Mouse (Mus musculus): ENCODE measurements around the gene Krtap1-3. TPM values are rescaled to one million over a fixed set of nuclear protein-coding genes. Genes with fewer than 3 reads are reported as not detected.

Krtap1-3 gene
- polyA plus RNA-seq, 1 experiment = not detected

- Histone ChIP-seq H3K27ac (ENCODE audit: insufficient read depth, low read depth, low read length) (no peak overlapping the region), H3K36me3 (ENCODE audit: control insufficient read depth, insufficient read depth, low read length) (no peaks in the 10 kb centered on the region), H3K4me3 (ENCODE audit: insufficient read depth, low read depth, low read length) (no peak overlapping the region), H3K27me3 (replicated peaks; ENCODE audit: control insufficient read depth, insufficient read depth, low read length) (no peaks in the 10 kb centered on the region), H3K4me1 (ENCODE audit: control insufficient read depth, insufficient read depth, low read length) (no peaks in the 10 kb centered on the region)
- WGBS = 83% methylated on average over 6 of the region's 6 CpGs
- DNase-seq = no peak
- TF ChIP-seq POLR2A (IDR thresholded peaks at IDR 0.05; ENCODE audit: low read depth, low read length) = no peak
- TF ChIP-seq CTCF (conservative IDR thresholded peaks at IDR 0.05; ENCODE audit: insufficient read depth, insufficient read length, low read depth, low read length) = no peak
These were observed 9.6 kb downstream of the Krtap1-3 start for GRCm38 (mm10) chr11:99581564-99581963.

GRCm38 (mm10) chr11:99581051-99581450 is 10.1 kb downstream of the Krtap1-3 start:
- no peaks in the 10 kb centered on the region for H3K27me3 ChIP-seq (replicated peaks; ENCODE audit: control insufficient read depth, insufficient read depth, low read length)
- no peaks in the 10 kb centered on the region for H3K36me3 ChIP-seq (ENCODE audit: control insufficient read depth, insufficient read depth, low read length)
- H3K4me1 ChIP-seq (ENCODE audit: control insufficient read depth, insufficient read depth, low read length) = no peaks in the 10 kb centered on the region
- TF ChIP-seq CTCF (conservative IDR thresholded peaks at IDR 0.05; ENCODE audit: insufficient read depth, insufficient read length, low read depth, low read length) = no peak
- TF ChIP-seq POLR2A (IDR thresholded peaks at IDR 0.05; ENCODE audit: low read depth, low read length) = no peak
- WGBS = 87% methylated on average over 5 of the region's 5 CpGs
- H3K4me3 ChIP-seq (ENCODE audit: insufficient read depth, low read depth, low read length) = no peak overlapping the region
- no peak overlapping the region for H3K27ac ChIP-seq (ENCODE audit: insufficient read depth, low read depth, low read length)
- no peak for DNase-seq

GRCm38 (mm10) chr11:99580636-99581035 is 10.5 kb downstream of the Krtap1-3 start, which contains the start of gene Krtap1-5:
Krtap1-5 (minus strand) TSS chr11:99581016.
- no peak for DNase-seq
- 84% methylated on average over 6 of the region's 6 CpGs for WGBS
- no peak within 1 kb of the TSS for H3K27ac ChIP-seq (ENCODE audit: insufficient read depth, low read depth, low read length)
- no peaks in the 10 kb centered on the region for H3K4me1 ChIP-seq (ENCODE audit: control insufficient read depth, insufficient read depth, low read length)
- no peaks in the 10 kb centered on the region for H3K36me3 ChIP-seq (ENCODE audit: control insufficient read depth, insufficient read depth, low read length)
- no peak within 1 kb of the TSS for H3K4me3 ChIP-seq (ENCODE audit: insufficient read depth, low read depth, low read length)
- no peak for TF ChIP-seq POLR2A (IDR thresholded peaks at IDR 0.05; ENCODE audit: low read depth, low read length)
- TF ChIP-seq CTCF (conservative IDR thresholded peaks at IDR 0.05; ENCODE audit: insufficient read depth, insufficient read length, low read depth, low read length) = no peak
- H3K27me3 ChIP-seq (replicated peaks; ENCODE audit: control insufficient read depth, insufficient read depth, low read length) = no peaks in the 10 kb centered on the region

- TF ChIP-seq CTCF (conservative IDR thresholded peaks at IDR 0.05; ENCODE audit: insufficient read depth, insufficient read length, low read depth, low read length) (peak; percentile 77), POLR2A (IDR thresholded peaks at IDR 0.05; ENCODE audit: low read depth, low read length) (no peak)
- H3K4me1 ChIP-seq (ENCODE audit: control insufficient read depth, insufficient read depth, low read length) = no peaks in the 10 kb centered on the region
- DNase-seq = peak; percentile 59
- no peak overlapping the region for H3K27ac ChIP-seq (ENCODE audit: insufficient read depth, low read depth, low read length)
- 2% methylated on average over 7 of the region's 7 CpGs for WGBS
- no peaks in the 10 kb centered on the region; the same call in 1 of the 2 replicates for H3K27me3 ChIP-seq (replicated peaks; ENCODE audit: control insufficient read depth, insufficient read depth, low read length)
- H3K36me3 ChIP-seq (ENCODE audit: control insufficient read depth, insufficient read depth, low read length) = no peaks in the 10 kb centered on the region
- H3K4me3 ChIP-seq (ENCODE audit: insufficient read depth, low read depth, low read length) = no peak overlapping the region
These were observed 17.0 kb downstream of the Krtap1-3 start for GRCm38 (mm10) chr11:99574106-99574505.

GRCm38 (mm10) chr11:99573164-99573563 is 18.0 kb downstream of the Krtap1-3 start:
- Histone ChIP-seq H3K4me3 (ENCODE audit: insufficient read depth, low read depth, low read length) (no peak overlapping the region), H3K4me1 (ENCODE audit: control insufficient read depth, insufficient read depth, low read length) (no peaks in the 10 kb centered on the region), H3K27ac (ENCODE audit: insufficient read depth, low read depth, low read length) (no peak overlapping the region), H3K36me3 (ENCODE audit: control insufficient read depth, insufficient read depth, low read length) (no peaks in the 10 kb centered on the region), H3K27me3 (replicated peaks; ENCODE audit: control insufficient read depth, insufficient read depth, low read length) (no peaks in the 10 kb centered on the region; the same call in 1 of the 2 replicates)
- DNase-seq = no peak
- 44% methylated on average over 4 of the region's 4 CpGs for WGBS
- TF ChIP-seq POLR2A (IDR thresholded peaks at IDR 0.05; ENCODE audit: low read depth, low read length) (no peak), CTCF (conservative IDR thresholded peaks at IDR 0.05; ENCODE audit: insufficient read depth, insufficient read length, low read depth, low read length) (no peak)

- DNase-seq = no peak
- H3K27me3 ChIP-seq (replicated peaks; ENCODE audit: control insufficient read depth, insufficient read depth, low read length) = no peaks in the 10 kb centered on the region; the same call in 1 of the 2 replicates
- no peaks in the 10 kb centered on the region for H3K36me3 ChIP-seq (ENCODE audit: control insufficient read depth, insufficient read depth, low read length)
- no peak for TF ChIP-seq CTCF (conservative IDR thresholded peaks at IDR 0.05; ENCODE audit: insufficient read depth, insufficient read length, low read depth, low read length)
- no peak for TF ChIP-seq POLR2A (IDR thresholded peaks at IDR 0.05; ENCODE audit: low read depth, low read length)
- H3K4me1 ChIP-seq (ENCODE audit: control insufficient read depth, insufficient read depth, low read length) = no peaks in the 10 kb centered on the region
- H3K27ac ChIP-seq (ENCODE audit: insufficient read depth, low read depth, low read length) = no peak within 1 kb of the TSS
- WGBS = 75% methylated on average over 7 of the region's 7 CpGs
- no peak within 1 kb of the TSS for H3K4me3 ChIP-seq (ENCODE audit: insufficient read depth, low read depth, low read length)
These were observed 24.6 kb downstream of the Krtap1-3 start, which contains the start of gene Krtap3-1 for GRCm38 (mm10) chr11:99566530-99566929. Krtap3-1 (minus strand) TSS chr11:99566630.

GRCm38 (mm10) chr11:99562580-99562979 is 28.6 kb downstream of the Krtap1-3 start:
- Histone ChIP-seq H3K27me3 (replicated peaks; ENCODE audit: control insufficient read depth, insufficient read depth, low read length) (no peaks in the 10 kb centered on the region; the same call in 1 of the 2 replicates), H3K4me3 (ENCODE audit: insufficient read depth, low read depth, low read length) (no peak overlapping the region), H3K27ac (ENCODE audit: insufficient read depth, low read depth, low read length) (no peak overlapping the region), H3K36me3 (ENCODE audit: control insufficient read depth, insufficient read depth, low read length) (no peaks in the 10 kb centered on the region), H3K4me1 (ENCODE audit: control insufficient read depth, insufficient read depth, low read length) (no peaks in the 10 kb centered on the region)
- no peak for DNase-seq
- 63% methylated on average over 6 of the region's 6 CpGs for WGBS
- TF ChIP-seq CTCF (conservative IDR thresholded peaks at IDR 0.05; ENCODE audit: insufficient read depth, insufficient read length, low read depth, low read length) (no peak), POLR2A (IDR thresholded peaks at IDR 0.05; ENCODE audit: low read depth, low read length) (no peak)
